Mouse (Mus musculus) myocyte (in vitro differentiated cells): ENCODE results near the gene Kcna7.

Source experiments
- MAX ChIP-seq: IDR thresholded peaks from one replicate; pipeline ENCODE4 v1.6.1; 2011; ENCODE audit warnings: low read depth, mild to moderate bottlenecking, control low read depth
- POLR2A ChIP-seq: IDR thresholded peaks from one replicate; pipeline ENCODE4 v1.6.1; 2011; ENCODE audit warnings: low read depth, mild to moderate bottlenecking, control low read depth, moderate library complexity; ENCODE audit not compliant: insufficient read length
- REST ChIP-seq: IDR thresholded peaks from one replicate; pipeline ENCODE4 v1.6.1; 2011; ENCODE audit warnings: mild to moderate bottlenecking, control low read depth, moderate library complexity; ENCODE audit not compliant: insufficient read depth, insufficient read length

DNA sequence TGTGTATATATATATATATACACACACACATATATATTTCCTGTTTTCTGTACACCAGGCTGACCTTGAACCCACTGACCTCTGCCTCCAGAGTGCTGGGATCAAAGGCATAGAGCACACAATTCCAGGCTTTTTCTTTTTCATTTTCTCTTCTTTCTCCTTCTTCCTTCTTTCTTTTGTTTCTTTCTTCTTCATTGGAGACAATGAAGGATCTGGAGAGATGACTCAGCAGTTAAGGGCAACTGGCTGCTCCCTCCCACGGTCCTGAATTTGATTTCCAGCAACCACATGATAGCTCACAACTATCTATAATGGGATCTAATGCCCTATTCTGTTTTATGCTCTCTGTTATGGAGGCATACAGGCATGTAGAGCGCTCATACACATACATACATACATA lies 8.7 kb upstream of the Kcna7 start:
- TF ChIP-seq REST: no peak
- no peak for TF ChIP-seq POLR2A
- no peak for TF ChIP-seq MAX
